Mouse (Mus musculus): ENCODE data around the gene Tmem238l. TPM values are rescaled to one million over a fixed set of nuclear protein-coding genes. Genes with fewer than 3 reads are reported as not detected.

The Tmem238l gene
- polyA plus RNA-seq, 1 experiment from 2014 or later, result not detected

GRCm38 (mm10) chr11:66966500-66967116, 10.2 kb downstream of the Tmem238l start:
- ATAC-seq (ENCODE audit: insufficient number of reproducible peaks, low FRiP score, low TSS enrichment, low read depth), result no peak
- H3K9ac ChIP-seq (ENCODE audit: low read length), result no peak overlapping the region
- DNase-seq (ENCODE audit: low spot score), result no peak
- H3K9me3 ChIP-seq (ENCODE audit: control insufficient read depth, low read length), result no peaks in the 10 kb centered on the region
- no peaks in the 10 kb centered on the region for H3K4me1 ChIP-seq (ENCODE audit: control insufficient read depth, insufficient read depth, low read length)
- 17% methylated on average over 7 of the region's 7 CpGs for WGBS
- H3K4me2 ChIP-seq (ENCODE audit: low read depth, severe bottlenecking), result no peak overlapping the region
- H3K27ac ChIP-seq (replicated peaks; ENCODE audit: low read depth, low read length), result no peak overlapping the region
- H3K27me3 ChIP-seq (ENCODE audit: control insufficient read depth, insufficient read depth, low read length), result no peaks in the 10 kb centered on the region
- no peaks in the 10 kb centered on the region for H3K36me3 ChIP-seq (ENCODE audit: control insufficient read depth, insufficient read depth, low read length)
- H3K4me3 ChIP-seq (ENCODE audit: low read depth, low read length), result no peak overlapping the region

- Histone ChIP-seq H3K4me1 (ENCODE audit: control insufficient read depth, insufficient read depth, low read length) (no peaks in the 10 kb centered on the region), H3K27me3 (ENCODE audit: control insufficient read depth, insufficient read depth, low read length) (no peaks in the 10 kb centered on the region), H3K4me2 (ENCODE audit: low read depth, severe bottlenecking) (no peak overlapping the region), H3K9me3 (ENCODE audit: control insufficient read depth, low read length) (no peaks in the 10 kb centered on the region), H3K27ac (replicated peaks; ENCODE audit: low read depth, low read length) (no peak overlapping the region), H3K4me3 (ENCODE audit: low read depth, low read length) (no peak overlapping the region), H3K9ac (ENCODE audit: low read length) (no peak overlapping the region), H3K36me3 (ENCODE audit: control insufficient read depth, insufficient read depth, low read length) (no peaks in the 10 kb centered on the region)
- DNase-seq (ENCODE audit: low spot score) (no peak), ATAC-seq (ENCODE audit: insufficient number of reproducible peaks, low FRiP score, low TSS enrichment, low read depth) (no peak)
- WGBS, result 78% methylated on average over 1 of the region's 1 CpGs
These were observed 12.1 kb downstream of the Tmem238l start for GRCm38 (mm10) chr11:66968575-66968974.

GRCm38 (mm10) chr11:66973507-66973906, 17.1 kb downstream of the Tmem238l start:
- Histone ChIP-seq H3K36me3 (ENCODE audit: control insufficient read depth, insufficient read depth, low read length) (no peaks in the 10 kb centered on the region), H3K27ac (replicated peaks; ENCODE audit: low read depth, low read length) (no peak overlapping the region), H3K4me2 (ENCODE audit: low read depth, severe bottlenecking) (no peak overlapping the region), H3K4me3 (ENCODE audit: low read depth, low read length) (no peak overlapping the region), H3K9ac (ENCODE audit: low read length) (no peak overlapping the region), H3K27me3 (ENCODE audit: control insufficient read depth, insufficient read depth, low read length) (no peaks in the 10 kb centered on the region), H3K4me1 (ENCODE audit: control insufficient read depth, insufficient read depth, low read length) (no peaks in the 10 kb centered on the region), H3K9me3 (ENCODE audit: control insufficient read depth, low read length) (no peaks in the 10 kb centered on the region)
- ATAC-seq (ENCODE audit: insufficient number of reproducible peaks, low FRiP score, low TSS enrichment, low read depth), result no peak
- WGBS, result 65% methylated on average over 3 of the region's 3 CpGs
- DNase-seq (ENCODE audit: low spot score), result no peak

- DNase-seq (ENCODE audit: low spot score), result no peak
- Histone ChIP-seq H3K4me2 (ENCODE audit: low read depth, severe bottlenecking) (no peak overlapping the region), H3K36me3 (ENCODE audit: control insufficient read depth, insufficient read depth, low read length) (no peaks in the 10 kb centered on the region), H3K4me3 (ENCODE audit: low read depth, low read length) (no peak overlapping the region), H3K4me1 (ENCODE audit: control insufficient read depth, insufficient read depth, low read length) (no peaks in the 10 kb centered on the region), H3K9ac (ENCODE audit: low read length) (no peak overlapping the region), H3K27ac (replicated peaks; ENCODE audit: low read depth, low read length) (no peak overlapping the region), H3K27me3 (ENCODE audit: control insufficient read depth, insufficient read depth, low read length) (no peaks in the 10 kb centered on the region), H3K9me3 (ENCODE audit: control insufficient read depth, low read length) (no peaks in the 10 kb centered on the region)
- WGBS, result 90% methylated on average over 7 of the region's 7 CpGs
- ATAC-seq (ENCODE audit: insufficient number of reproducible peaks, low FRiP score, low TSS enrichment, low read depth), result no peak
These were observed 19.3 kb downstream of the Tmem238l start for GRCm38 (mm10) chr11:66975606-66976330.

GRCm38 (mm10) chr11:66981336-66982115, 25.1 kb downstream of the Tmem238l start:
- H3K36me3 ChIP-seq (ENCODE audit: control insufficient read depth, insufficient read depth, low read length), result no peaks in the 10 kb centered on the region
- H3K4me3 ChIP-seq (ENCODE audit: low read depth, low read length), result no peak overlapping the region
- H3K4me1 ChIP-seq (ENCODE audit: control insufficient read depth, insufficient read depth, low read length), result peaks cover 10% of the 10 kb centered on the region
- H3K4me2 ChIP-seq (ENCODE audit: low read depth, severe bottlenecking), result no peak overlapping the region
- DNase-seq (ENCODE audit: low spot score) (no peak), ATAC-seq (ENCODE audit: insufficient number of reproducible peaks, low FRiP score, low TSS enrichment, low read depth) (no peak)
- H3K9me3 ChIP-seq (ENCODE audit: control insufficient read depth, low read length), result no peaks in the 10 kb centered on the region
- no peak overlapping the region for H3K9ac ChIP-seq (ENCODE audit: low read length)
- H3K27ac ChIP-seq (replicated peaks; ENCODE audit: low read depth, low read length), result no peak overlapping the region
- 79% methylated on average over 15 of the region's 15 CpGs for WGBS
- no peaks in the 10 kb centered on the region for H3K27me3 ChIP-seq (ENCODE audit: control insufficient read depth, insufficient read depth, low read length)

DNA sequence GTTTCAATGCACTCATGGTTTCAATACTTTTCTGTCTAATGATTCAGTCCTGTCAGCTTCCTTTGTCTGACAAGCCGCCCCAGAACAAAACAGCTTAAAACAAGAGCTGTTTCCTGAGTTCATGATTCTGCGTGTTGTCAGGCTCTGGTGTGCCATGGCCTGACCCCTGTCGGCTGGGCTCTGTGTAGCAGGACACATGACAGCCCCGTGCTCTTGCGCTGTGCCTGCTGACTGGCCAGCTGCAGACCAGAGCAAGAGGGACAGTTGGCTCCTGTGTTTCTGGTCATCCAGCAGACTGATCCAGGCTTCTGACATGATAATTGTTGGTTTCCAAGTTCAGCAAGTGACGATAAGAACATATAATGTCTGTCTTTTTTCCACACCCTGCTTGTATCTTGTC, 26.4 kb downstream of the Tmem238l start:
- DNase-seq (ENCODE audit: low spot score) (peak; percentile 60), ATAC-seq (ENCODE audit: insufficient number of reproducible peaks, low FRiP score, low TSS enrichment, low read depth) (0 out of 2 replicates have a peak, but pooled peaks have one; percentile 68)
- Histone ChIP-seq H3K27me3 (ENCODE audit: control insufficient read depth, insufficient read depth, low read length) (no peaks in the 10 kb centered on the region), H3K27ac (replicated peaks; ENCODE audit: low read depth, low read length) (no peak overlapping the region), H3K4me1 (ENCODE audit: control insufficient read depth, insufficient read depth, low read length) (peaks cover 10% of the 10 kb centered on the region), H3K9me3 (ENCODE audit: control insufficient read depth, low read length) (no peaks in the 10 kb centered on the region), H3K9ac (ENCODE audit: low read length) (no peak overlapping the region), H3K4me2 (ENCODE audit: low read depth, severe bottlenecking) (no peak overlapping the region), H3K4me3 (ENCODE audit: low read depth, low read length) (no peak overlapping the region), H3K36me3 (ENCODE audit: control insufficient read depth, insufficient read depth, low read length) (no peaks in the 10 kb centered on the region)
- 48% methylated on average over 6 of the region's 6 CpGs for WGBS

DNA sequence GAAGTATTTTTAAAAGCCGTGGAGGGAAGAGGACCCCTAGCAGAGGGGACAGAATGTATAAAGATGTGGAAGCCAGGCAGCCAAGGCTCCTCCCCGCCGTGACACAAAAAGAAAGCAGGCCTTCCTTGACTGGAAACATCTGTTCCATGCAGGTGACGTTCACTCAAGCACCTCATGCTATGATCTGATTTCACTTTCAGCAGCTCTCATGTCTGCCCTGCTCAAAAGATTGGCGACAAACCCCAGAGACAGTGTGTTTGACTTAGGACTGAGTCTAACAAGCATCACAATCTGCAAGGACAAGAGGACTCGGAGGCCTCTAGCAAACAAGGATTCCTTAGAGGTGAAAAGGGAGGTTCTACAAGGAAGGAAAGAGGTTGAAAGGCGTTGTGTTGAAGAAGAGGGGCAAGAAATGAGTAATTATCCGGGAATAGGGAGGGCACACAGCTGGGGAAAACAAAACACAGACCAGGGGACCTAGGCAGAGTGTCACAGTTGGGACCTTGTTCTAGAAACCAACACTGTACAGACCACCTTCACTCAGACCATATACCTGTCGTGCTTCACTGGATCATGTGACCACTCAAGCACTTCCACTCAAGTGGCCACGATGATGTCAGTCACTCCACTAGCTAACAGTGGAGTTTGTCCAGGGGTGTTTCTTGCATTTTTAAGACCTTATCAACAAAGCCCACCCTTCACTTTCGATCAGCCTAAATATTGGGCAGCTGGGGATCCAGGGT, 27.2 kb downstream of the Tmem238l start:
- Histone ChIP-seq H3K4me1 (ENCODE audit: control insufficient read depth, insufficient read depth, low read length) (peaks cover 10% of the 10 kb centered on the region), H3K9ac (ENCODE audit: low read length) (no peak overlapping the region), H3K27me3 (ENCODE audit: control insufficient read depth, insufficient read depth, low read length) (no peaks in the 10 kb centered on the region), H3K27ac (replicated peaks; ENCODE audit: low read depth, low read length) (no peak overlapping the region), H3K4me3 (ENCODE audit: low read depth, low read length) (no peak overlapping the region), H3K36me3 (ENCODE audit: control insufficient read depth, insufficient read depth, low read length) (no peaks in the 10 kb centered on the region), H3K9me3 (ENCODE audit: control insufficient read depth, low read length) (no peaks in the 10 kb centered on the region), H3K4me2 (ENCODE audit: low read depth, severe bottlenecking) (peak overlapping the region; percentile 76; the same call in 1 of the 2 replicates)
- ATAC-seq (ENCODE audit: insufficient number of reproducible peaks, low FRiP score, low TSS enrichment, low read depth), result peak; percentile 33; the same call in 1 of the 2 replicates
- 36% methylated on average over 11 of the region's 11 CpGs for WGBS
- peak; percentile 47 for DNase-seq (ENCODE audit: low spot score)

All from limb, embryonic 11.5 days (tissue).